Mouse (Mus musculus): Measurements from ENCODE around the gene Map6d1.

- no peak for TF ChIP-seq POLR2A (IDR thresholded peaks at IDR 0.05; ENCODE audit: borderline replicate concordance, extremely low read depth, low read depth, low read length)
- 0 out of 2 replicates have a peak, but pooled peaks have one; percentile 6 for TF ChIP-seq CTCF (IDR thresholded peaks at IDR 0.05; ENCODE audit: insufficient read depth, low read length)
Observed at GRCm38 (mm10) chr16:20213591-20214226, 27.4 kb downstream of the Map6d1 start.
